Mouse (Mus musculus): ENCODE measurements around the gene S1pr3. TPM values are rescaled to one million over a fixed set of nuclear protein-coding genes. Genes with fewer than 3 reads are reported as not detected.
A peak's percentile ranks its signal among the peaks of the same experiment; 100 is the strongest.

S1pr3 gene
- polyA plus RNA-seq (2012; rRNA removed): 2.5 and 3.2 TPM in 2 replicates

DNA sequence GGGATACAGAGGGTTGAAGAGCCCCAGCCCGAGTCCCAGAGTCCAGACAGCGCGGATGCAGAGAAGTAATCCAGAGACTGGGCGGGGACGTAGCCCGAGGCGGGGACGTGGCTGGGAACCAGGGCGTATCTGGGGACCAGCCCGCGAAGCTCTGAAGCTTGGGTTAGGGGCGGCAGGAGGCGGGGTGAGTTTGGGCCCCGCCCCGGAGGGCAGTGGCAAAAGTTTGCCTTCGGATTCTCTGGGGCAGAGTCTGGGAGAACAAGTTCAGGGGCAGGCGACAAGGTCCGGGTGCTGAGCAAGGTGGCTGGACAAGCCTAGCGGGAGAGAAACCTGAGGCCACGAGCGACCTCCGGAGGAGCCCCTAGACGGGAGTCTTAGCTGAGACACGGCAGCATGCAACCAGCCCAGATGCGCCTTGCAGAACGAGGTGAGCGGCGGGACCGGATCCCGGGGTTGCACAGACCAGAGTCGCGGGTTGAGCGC is at the start of gene S1pr3:
S1pr3 (plus strand) TSS at position 121 of the 483 bp plus-strand sequence.
- 0 out of 2 replicates have a peak within 1 kb of the TSS, but pooled peaks have one; percentile 14 for H3K27ac ChIP-seq (ENCODE audit: insufficient read depth, low read depth, low read length)
- TF ChIP-seq POLR2A (IDR thresholded peaks at IDR 0.05; ENCODE audit: low read depth, low read length) (no peak), CTCF (IDR thresholded peaks at IDR 0.05; ENCODE audit: extremely low read depth, insufficient read length, insufficient replicate concordance, low read depth, low read length) (no peak)
- H3K4me1 ChIP-seq (ENCODE audit: control insufficient read depth, insufficient read depth, insufficient read length, low read length): no peaks in the 10 kb centered on the region
- no peaks in the 10 kb centered on the region for H3K36me3 ChIP-seq (ENCODE audit: control insufficient read depth, insufficient read depth, low read length)
- H3K4me3 ChIP-seq (ENCODE audit: low read depth, low read length): peak within 1 kb of the TSS; percentile 46
- peaks cover 13% of the 10 kb centered on the region for H3K27me3 ChIP-seq (ENCODE audit: control insufficient read depth, insufficient read depth, low read length)
- 2% methylated on average over 33 of the region's 33 CpGs for WGBS

DNA sequence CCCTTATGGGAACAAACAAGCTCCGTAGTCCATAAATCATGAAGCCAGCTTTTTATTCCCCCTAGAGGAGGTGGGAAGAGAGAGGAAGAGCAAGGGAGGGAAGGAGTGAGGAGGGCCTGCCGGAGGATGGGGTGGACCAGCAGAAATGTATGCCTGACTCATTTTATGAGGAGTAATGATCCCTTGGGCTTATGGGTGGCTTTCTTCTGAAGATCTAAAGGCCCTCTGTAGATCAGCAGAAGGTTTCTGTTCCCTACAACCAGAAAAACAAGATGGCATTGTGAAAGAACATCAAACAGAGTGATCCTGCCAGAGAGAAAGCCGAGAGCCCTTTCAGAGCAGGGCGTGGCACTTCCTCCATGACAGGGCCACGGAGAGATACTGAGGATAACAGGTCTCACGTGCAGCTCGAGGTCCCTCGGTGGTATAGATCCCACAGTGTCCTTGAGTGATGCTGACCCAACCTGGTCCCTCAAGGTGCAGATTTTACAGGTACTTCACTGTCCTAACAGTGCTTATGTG is 47.9 kb upstream of the S1pr3 start:
- Histone ChIP-seq H3K4me1 (ENCODE audit: control insufficient read depth, insufficient read depth, insufficient read length, low read length) (no peaks in the 10 kb centered on the region), H3K36me3 (ENCODE audit: control insufficient read depth, insufficient read depth, low read length) (no peaks in the 10 kb centered on the region), H3K27me3 (ENCODE audit: control insufficient read depth, insufficient read depth, low read length) (no peaks in the 10 kb centered on the region), H3K4me3 (ENCODE audit: low read depth, low read length) (no peak overlapping the region), H3K27ac (ENCODE audit: insufficient read depth, low read depth, low read length) (no peak overlapping the region)
- no peak for TF ChIP-seq POLR2A (IDR thresholded peaks at IDR 0.05; ENCODE audit: low read depth, low read length)
- TF ChIP-seq CTCF (IDR thresholded peaks at IDR 0.05; ENCODE audit: extremely low read depth, insufficient read length, insufficient replicate concordance, low read depth, low read length): no peak
- WGBS: 37% methylated on average over 8 of the region's 8 CpGs

DNA sequence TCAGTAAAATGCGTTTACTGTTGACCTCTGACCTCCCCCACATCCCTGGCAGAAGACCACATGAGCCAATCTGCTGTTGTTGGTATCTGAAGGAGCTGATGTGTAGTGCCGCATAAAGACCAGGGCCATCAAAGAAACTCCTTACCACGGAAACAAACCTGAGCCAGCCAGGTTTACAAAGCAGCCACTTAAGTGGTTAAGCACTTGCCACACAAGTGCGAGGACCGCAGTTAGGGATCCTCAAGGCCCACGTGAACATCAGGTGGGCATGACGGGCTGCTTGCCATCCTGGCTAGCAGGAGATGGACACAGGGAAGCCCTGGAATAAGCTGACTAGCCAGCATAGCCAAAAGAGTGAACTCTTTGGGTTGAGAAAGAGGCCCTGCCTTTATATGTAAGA is 45.0 kb upstream of the S1pr3 start:
- no peaks in the 10 kb centered on the region for H3K36me3 ChIP-seq (ENCODE audit: control insufficient read depth, insufficient read depth, low read length)
- no peaks in the 10 kb centered on the region for H3K27me3 ChIP-seq (ENCODE audit: control insufficient read depth, insufficient read depth, low read length)
- H3K4me3 ChIP-seq (ENCODE audit: low read depth, low read length): no peak overlapping the region
- H3K4me1 ChIP-seq (ENCODE audit: control insufficient read depth, insufficient read depth, insufficient read length, low read length): no peaks in the 10 kb centered on the region
- 57% methylated on average over 7 of the region's 7 CpGs for WGBS
- no peak for TF ChIP-seq CTCF (IDR thresholded peaks at IDR 0.05; ENCODE audit: extremely low read depth, insufficient read length, insufficient replicate concordance, low read depth, low read length)
- no peak for TF ChIP-seq POLR2A (IDR thresholded peaks at IDR 0.05; ENCODE audit: low read depth, low read length)
- no peak overlapping the region for H3K27ac ChIP-seq (ENCODE audit: insufficient read depth, low read depth, low read length)

DNA sequence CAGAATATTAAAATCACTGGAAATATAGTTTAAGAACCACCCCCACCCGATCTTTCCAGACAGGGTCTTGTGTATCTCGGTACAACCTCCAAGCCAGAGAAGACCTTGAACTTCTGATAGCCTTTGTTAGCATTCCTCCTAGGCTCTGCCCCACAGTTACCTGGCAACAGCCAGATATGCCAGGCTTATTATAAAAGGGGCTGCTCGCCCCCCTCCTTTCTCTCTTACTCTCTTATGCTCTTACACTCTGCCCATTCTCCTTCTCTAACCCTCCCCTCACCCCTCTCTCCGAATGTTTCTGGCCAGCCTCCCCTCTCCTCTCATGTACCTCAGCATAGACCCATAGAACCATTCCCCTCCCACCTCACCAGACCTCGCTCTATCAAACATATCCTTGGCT is 44.5 kb upstream of the S1pr3 start:
- 42% methylated on average over 5 of the region's 5 CpGs for WGBS
- TF ChIP-seq CTCF (IDR thresholded peaks at IDR 0.05; ENCODE audit: extremely low read depth, insufficient read length, insufficient replicate concordance, low read depth, low read length) (no peak), POLR2A (IDR thresholded peaks at IDR 0.05; ENCODE audit: low read depth, low read length) (no peak)
- H3K4me1 ChIP-seq (ENCODE audit: control insufficient read depth, insufficient read depth, insufficient read length, low read length): no peaks in the 10 kb centered on the region
- H3K27me3 ChIP-seq (ENCODE audit: control insufficient read depth, insufficient read depth, low read length): no peaks in the 10 kb centered on the region
- H3K4me3 ChIP-seq (ENCODE audit: low read depth, low read length): no peak overlapping the region
- no peaks in the 10 kb centered on the region for H3K36me3 ChIP-seq (ENCODE audit: control insufficient read depth, insufficient read depth, low read length)
- no peak overlapping the region for H3K27ac ChIP-seq (ENCODE audit: insufficient read depth, low read depth, low read length)

DNA sequence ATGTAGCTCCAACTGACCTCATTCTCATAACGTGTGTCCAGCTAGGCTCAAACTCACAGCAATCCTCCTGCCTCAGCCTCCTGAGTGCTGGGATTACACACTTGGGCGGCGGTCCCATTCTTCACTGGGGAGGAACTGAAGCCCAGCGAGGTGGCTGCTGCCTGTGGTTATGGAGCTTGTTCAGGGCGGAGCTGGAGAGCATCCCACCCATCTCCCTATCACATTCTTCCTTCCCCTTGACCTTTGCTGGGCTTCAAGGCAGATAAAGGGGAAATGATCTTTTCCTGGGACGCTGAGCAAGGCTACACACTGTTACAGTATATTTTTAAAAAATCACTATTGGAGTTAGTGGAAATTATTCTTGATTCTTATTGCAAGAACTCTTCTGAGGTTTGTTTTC is 43.2 kb upstream of the S1pr3 start:
- WGBS: 75% methylated on average over 6 of the region's 6 CpGs
- Histone ChIP-seq H3K27me3 (ENCODE audit: control insufficient read depth, insufficient read depth, low read length) (no peaks in the 10 kb centered on the region), H3K4me3 (ENCODE audit: low read depth, low read length) (no peak overlapping the region), H3K27ac (ENCODE audit: insufficient read depth, low read depth, low read length) (no peak overlapping the region), H3K4me1 (ENCODE audit: control insufficient read depth, insufficient read depth, insufficient read length, low read length) (no peaks in the 10 kb centered on the region), H3K36me3 (ENCODE audit: control insufficient read depth, insufficient read depth, low read length) (no peaks in the 10 kb centered on the region)
- TF ChIP-seq POLR2A (IDR thresholded peaks at IDR 0.05; ENCODE audit: low read depth, low read length): no peak
- TF ChIP-seq CTCF (IDR thresholded peaks at IDR 0.05; ENCODE audit: extremely low read depth, insufficient read length, insufficient replicate concordance, low read depth, low read length): no peak

DNA sequence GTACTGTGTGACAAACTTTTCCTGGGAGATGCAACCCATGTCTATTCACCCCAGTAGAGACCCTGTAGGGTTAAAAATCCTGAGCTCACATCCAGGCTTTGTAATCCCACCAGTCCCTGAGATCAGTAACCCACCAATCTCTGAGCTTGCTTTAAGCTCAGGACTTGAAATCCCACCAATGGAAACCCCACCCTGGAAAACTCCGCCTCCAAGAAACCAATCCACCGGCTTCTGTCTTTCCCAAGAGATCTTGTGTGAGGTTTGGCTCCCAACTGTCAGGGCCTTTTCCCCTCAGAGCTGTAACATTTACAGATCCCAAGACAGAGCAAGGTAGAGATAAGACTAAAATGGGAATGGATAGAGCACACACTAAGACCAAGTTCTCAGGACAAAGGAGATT is 40.1 kb upstream of the S1pr3 start:
- 75% methylated on average over 2 of the region's 2 CpGs for WGBS
- no peak overlapping the region for H3K4me3 ChIP-seq (ENCODE audit: low read depth, low read length)
- no peak overlapping the region for H3K27ac ChIP-seq (ENCODE audit: insufficient read depth, low read depth, low read length)
- TF ChIP-seq POLR2A (IDR thresholded peaks at IDR 0.05; ENCODE audit: low read depth, low read length) (no peak), CTCF (IDR thresholded peaks at IDR 0.05; ENCODE audit: extremely low read depth, insufficient read length, insufficient replicate concordance, low read depth, low read length) (no peak)
- H3K27me3 ChIP-seq (ENCODE audit: control insufficient read depth, insufficient read depth, low read length): no peaks in the 10 kb centered on the region
- H3K36me3 ChIP-seq (ENCODE audit: control insufficient read depth, insufficient read depth, low read length): no peaks in the 10 kb centered on the region
- H3K4me1 ChIP-seq (ENCODE audit: control insufficient read depth, insufficient read depth, insufficient read length, low read length): no peaks in the 10 kb centered on the region

DNA sequence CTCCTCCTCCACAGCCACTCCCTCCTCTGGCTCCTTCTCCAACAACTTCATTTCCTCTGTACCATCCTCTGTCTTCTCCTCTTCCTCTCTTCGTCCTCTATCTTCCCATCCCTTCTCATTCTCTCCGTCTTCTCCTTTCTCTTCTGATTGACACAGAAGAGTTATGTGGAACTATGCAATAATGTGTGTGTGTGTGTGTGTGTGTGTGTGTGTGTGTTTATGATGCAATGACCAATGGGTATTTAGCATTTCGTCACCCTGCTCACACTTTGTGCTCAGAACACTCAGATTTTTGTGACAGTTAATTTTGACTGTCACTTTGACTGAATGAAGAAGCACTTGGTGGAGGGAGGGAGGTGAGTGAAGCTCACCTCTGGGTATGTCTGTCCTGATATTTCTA is 39.1 kb upstream of the S1pr3 start:
- H3K4me3 ChIP-seq (ENCODE audit: low read depth, low read length): no peak overlapping the region
- H3K27ac ChIP-seq (ENCODE audit: insufficient read depth, low read depth, low read length): no peak overlapping the region
- H3K4me1 ChIP-seq (ENCODE audit: control insufficient read depth, insufficient read depth, insufficient read length, low read length): no peaks in the 10 kb centered on the region
- WGBS: 82% methylated on average over 3 of the region's 3 CpGs
- TF ChIP-seq CTCF (IDR thresholded peaks at IDR 0.05; ENCODE audit: extremely low read depth, insufficient read length, insufficient replicate concordance, low read depth, low read length) (no peak), POLR2A (IDR thresholded peaks at IDR 0.05; ENCODE audit: low read depth, low read length) (no peak)
- no peaks in the 10 kb centered on the region for H3K36me3 ChIP-seq (ENCODE audit: control insufficient read depth, insufficient read depth, low read length)
- H3K27me3 ChIP-seq (ENCODE audit: control insufficient read depth, insufficient read depth, low read length): no peaks in the 10 kb centered on the region

Measured in small intestine, adult 2 months (tissue).